Mouse (Mus musculus) myocyte (in vitro differentiated cells): ENCODE measurements around the gene Elp5.

Experiments
- MAX ChIP-seq: IDR thresholded peaks from one replicate; pipeline ENCODE4 v1.6.1; 2011; ENCODE audit warnings: low read depth, mild to moderate bottlenecking, control low read depth
- MYOD1 ChIP-seq, 3 experiments: IDR thresholded peaks; one replicate each; pipeline ENCODE4 v1.6.1; 2011; ENCODE audit warnings: control low read depth in 2 of 3, low read depth in 2 of 3, mild to moderate bottlenecking in 2 of 3, moderate library complexity in 1 of 3; ENCODE audit not compliant: insufficient read length in 2 of 3, control insufficient read depth in 1 of 3
- POLR2A ChIP-seq: IDR thresholded peaks from one replicate; pipeline ENCODE4 v1.6.1; 2011; ENCODE audit warnings: low read depth, mild to moderate bottlenecking, control low read depth, moderate library complexity; ENCODE audit not compliant: insufficient read length
- USF1 ChIP-seq: IDR thresholded peaks from one replicate; pipeline ENCODE4 v1.6.1; 2011; ENCODE audit warnings: low read depth, mild to moderate bottlenecking, control low read depth, moderate library complexity

- TF ChIP-seq USF1 = no peak
- TF ChIP-seq POLR2A = no peak
- TF ChIP-seq MYOD1 (IDR thresholded peaks at IDR 0.05; ENCODE audit: control insufficient read depth in 1 of 3, insufficient read length in 2 of 3, low read depth in 2 of 3) = no peak
- no peak for TF ChIP-seq MAX
Observed at GRCm38 (mm10) chr11:69976271-69976670, 6.0 kb downstream of the Elp5 start.
